Mouse (Mus musculus): Measurements from ENCODE around the gene Tpp2.
A peak's percentile ranks its signal among the peaks of the same experiment; 100 is the strongest.
"Not testable (repeated sequence)": the region's sequence is repeated elsewhere in the genome, so short reads cannot be mapped to it uniquely, and the experiment has no call there.

Gene Tpp2

GRCm38 (mm10) chr1:44022656-44023055, 89.2 kb downstream of the Tpp2 start:
- DNase-seq = no peak

- DNase-seq = no peak
Measured at GRCm38 (mm10) chr1:44027651-44028050, 94.2 kb downstream of the Tpp2 start.

DNA sequence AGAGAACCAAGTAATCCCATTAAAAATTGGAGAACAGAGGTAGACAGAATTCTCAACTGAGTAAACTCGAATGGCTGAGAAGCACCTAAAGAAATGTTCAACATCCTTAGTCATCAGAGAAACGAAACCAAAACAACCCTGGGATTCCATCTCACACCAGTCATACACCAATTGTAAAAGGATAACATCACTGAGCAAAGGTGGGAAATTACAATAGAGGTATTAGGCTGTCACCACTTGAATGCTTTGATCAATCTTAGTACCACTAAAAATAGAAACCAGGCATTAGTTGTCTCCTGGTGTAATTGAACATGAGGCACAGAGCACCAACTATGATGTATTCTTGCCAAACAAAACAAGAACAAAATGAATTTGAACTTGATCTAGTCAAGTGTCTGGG, 98.8 kb downstream of the Tpp2 start:
- no peak for DNase-seq

- DNase-seq = no peak
Measured at GRCm38 (mm10) chr1:44032948-44033347, 99.5 kb downstream of the Tpp2 start.

DNA sequence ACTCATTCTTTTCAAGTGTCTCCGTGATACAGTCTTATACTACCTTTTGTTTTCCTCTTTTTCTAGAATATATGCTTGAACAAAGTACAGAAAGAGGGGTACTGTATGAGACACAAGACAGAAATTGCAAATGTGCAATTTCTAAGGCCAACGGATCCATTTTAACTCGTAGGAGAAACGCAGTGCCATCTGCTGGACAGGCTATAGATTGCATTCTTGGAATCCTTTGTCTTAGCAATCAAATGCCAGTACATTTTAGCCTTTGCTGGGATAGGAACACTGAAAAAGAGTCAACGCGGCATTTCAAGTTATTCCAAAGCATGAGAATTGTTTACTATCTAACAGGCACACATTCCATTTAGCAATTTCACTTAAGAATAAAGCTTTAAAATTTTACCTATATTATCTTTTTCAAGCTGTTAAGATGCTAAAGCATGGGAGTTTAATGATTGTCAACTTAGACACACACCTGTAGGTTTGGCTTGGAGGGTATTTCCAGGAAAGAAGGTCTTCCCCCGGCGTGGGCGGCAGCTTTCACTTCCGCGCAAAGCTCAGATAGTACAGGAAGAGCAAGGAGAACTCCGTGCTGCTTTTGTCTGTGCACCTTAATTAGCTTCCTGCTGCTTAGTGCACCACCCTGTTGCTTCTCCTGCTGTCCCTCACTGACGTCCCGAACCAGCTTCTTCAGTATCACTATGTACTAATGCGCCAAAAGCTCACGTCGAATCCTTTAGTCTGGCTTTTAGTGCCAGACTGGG, 108.5 kb downstream of the Tpp2 start:
- DNase-seq = peak; percentile 12

DNA sequence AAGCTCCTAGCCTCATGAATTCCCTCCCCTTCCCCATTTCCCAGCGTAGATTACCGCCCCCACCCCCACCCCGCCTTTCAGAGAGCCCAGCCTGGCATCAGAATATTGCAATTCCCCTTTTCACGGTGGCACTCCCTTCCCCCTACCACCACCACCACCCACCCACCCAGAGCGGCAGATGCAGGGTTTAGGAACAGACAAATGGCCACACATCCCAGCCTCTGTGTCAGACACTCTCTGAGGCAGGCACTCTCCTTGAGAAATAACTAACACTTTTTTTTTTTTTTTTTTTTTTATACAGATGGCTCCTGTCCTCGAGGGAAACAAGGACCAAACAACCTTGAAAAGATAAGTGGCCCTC, 109.1 kb downstream of the Tpp2 start:
- DNase-seq = no peak

DNA sequence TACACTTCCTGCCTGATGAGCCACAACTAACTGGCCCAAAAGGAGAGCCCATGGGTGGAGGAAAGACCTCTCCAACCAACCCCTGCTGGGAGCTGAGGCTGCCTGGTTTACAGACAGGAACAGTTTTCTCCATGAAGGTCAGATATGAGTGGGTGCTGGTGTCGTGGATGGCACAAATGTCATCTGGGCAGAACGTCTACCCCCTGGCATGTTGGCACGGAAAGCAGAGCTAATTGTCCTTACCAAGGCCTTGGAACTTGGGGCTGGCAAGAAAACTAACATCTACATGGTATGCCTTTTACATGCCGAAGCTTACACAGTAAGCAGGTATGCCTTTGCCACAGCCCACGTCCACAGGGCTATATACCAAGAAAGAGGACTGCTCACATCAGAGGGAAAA, 112.2 kb downstream of the Tpp2 start:
- not testable (repeated sequence) for DNase-seq

DNA sequence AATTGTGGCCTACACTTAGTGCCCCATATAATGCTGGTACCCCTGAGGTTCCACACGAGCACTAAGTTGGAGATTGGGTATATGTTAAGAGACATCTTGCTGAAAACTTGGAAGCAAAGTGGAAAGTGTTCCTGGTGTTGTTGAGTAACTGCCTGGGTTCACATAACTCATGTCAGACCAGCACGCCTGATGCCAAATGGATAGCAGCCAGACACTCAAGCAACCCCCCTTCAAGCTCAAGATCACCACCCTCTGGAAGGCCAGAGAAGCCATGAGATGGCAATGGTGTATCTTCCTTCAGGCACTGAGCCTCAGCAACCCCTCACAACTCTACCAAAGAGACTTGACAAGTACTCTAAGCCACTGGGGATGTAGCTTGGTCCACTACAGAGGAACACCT, 113.1 kb downstream of the Tpp2 start:
- DNase-seq = no peak

Data from cerebellum, adult 11-12 months (tissue).